Mouse (Mus musculus) right cerebral cortex, adult 18-20 months (tissue): ENCODE results near the gene Ell.
A peak's percentile ranks its signal among the peaks of the same experiment; 100 is the strongest.

ENCODE experiments used
- DNase-seq: peaks from one replicate; pipeline ENCODE4 v3.0.0; 2022; ENCODE audit warnings: mixed read lengths

Ell gene

GRCm38 (mm10) chr8:70617985-70618384 lies 78.7 kb downstream of the Ell start:
- no peak for DNase-seq

GRCm38 (mm10) chr8:70618888-70619334 lies 79.7 kb downstream of the Ell start:
- DNase-seq = no peak

GRCm38 (mm10) chr8:70622220-70622619 lies 83.0 kb downstream of the Ell start:
- DNase-seq = no peak

- no peak for DNase-seq
Measured at GRCm38 (mm10) chr8:70625104-70625503, 85.8 kb downstream of the Ell start.

- no peak for DNase-seq
Measured at GRCm38 (mm10) chr8:70627041-70627440, 87.8 kb downstream of the Ell start.

GRCm38 (mm10) chr8:70628986-70629490 lies 89.8 kb downstream of the Ell start:
- DNase-seq = no peak

GRCm38 (mm10) chr8:70629574-70630531 lies 90.6 kb downstream of the Ell start:
- peak; percentile 90 for DNase-seq

GRCm38 (mm10) chr8:70630532-70631381 lies 91.5 kb downstream of the Ell start:
- no peak for DNase-seq

GRCm38 (mm10) chr8:70631436-70631835 lies 92.2 kb downstream of the Ell start:
- no peak for DNase-seq

- DNase-seq = no peak
Measured at GRCm38 (mm10) chr8:70632346-70632892, 93.2 kb downstream of the Ell start, which contains the start of gene Gdf15. Gdf15 (minus strand) TSS chr8:70632456.

GRCm38 (mm10) chr8:70634066-70634465 lies 94.8 kb downstream of the Ell start:
- DNase-seq = no peak

- no peak for DNase-seq
Measured at GRCm38 (mm10) chr8:70635527-70635926, 96.3 kb downstream of the Ell start.

- DNase-seq = no peak
Measured at GRCm38 (mm10) chr8:70636838-70637237, 97.6 kb downstream of the Ell start.

- no peak for DNase-seq
Measured at GRCm38 (mm10) chr8:70638752-70639151, 99.5 kb downstream of the Ell start.
